Mouse (Mus musculus) liver, adult 2 months (tissue): Measurements from ENCODE around the gene Nostrin.

Experiments
- CTCF ChIP-seq: fragments of 200-500 bp; IDR thresholded peaks from 2 replicates; pipeline ENCODE4 v1.5.1; 2011; ENCODE audit warnings: low read depth, low read length, control low read depth
- POLR2A ChIP-seq: fragments of 200-500 bp; IDR thresholded peaks from 2 replicates; pipeline ENCODE4 v1.6.1; 2011; ENCODE audit warnings: low read length, control low read depth; ENCODE audit not compliant: insufficient read depth; ENCODE audit errors: extremely low read depth

DNA sequence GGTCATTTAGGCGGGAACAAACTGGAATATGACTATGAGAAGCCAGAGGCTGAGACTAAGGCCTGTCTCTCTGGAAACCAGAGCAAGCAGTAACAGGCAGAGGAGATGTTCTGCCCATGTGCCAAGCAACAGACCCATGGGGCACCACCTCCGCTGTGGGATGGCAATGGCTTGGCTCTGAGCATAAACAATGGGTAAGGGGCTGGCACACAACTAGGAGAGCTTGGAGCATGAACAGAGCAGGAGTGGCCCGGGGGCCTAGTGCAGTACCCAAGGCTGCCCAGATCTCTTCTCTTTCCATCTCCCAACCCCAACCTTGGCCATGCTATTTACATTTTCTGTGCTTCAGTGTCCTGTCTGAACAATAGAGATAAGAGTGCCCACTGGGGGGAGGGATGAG is 36.9 kb upstream of the Nostrin start:
- TF ChIP-seq POLR2A (no peak), CTCF (no peak)
